Comparison of ENCODE assay signal across 9 mouse cellular contexts in genomic region chr5:27995186-27995585, GRCm38 (mm10).
DNase-seq lines count a peak whose midpoint lies in the region; ATAC-seq and TF ChIP-seq lines count a peak whose summit lies in the region.
"Had no signal": no experiment of that assay in that cellular context is flagged by ENCODE, and none has a peak within 500 bp of the region (broad histone marks: within the 10 kb centered on the region; RNA-seq: fewer than 3 reads in every experiment).

No protein-coding gene starts in this region.

- DNase-seq in heart, adult 18-20 months, result peak; percentile 56 to 92
- DNase-seq in heart, embryonic 10.5 days (ENCODE audit: low spot score), result no peak
- DNase-seq in heart, postnatal 25 days (ENCODE audit: low spot score), result peak; percentile 14
- DNase-seq in layer of hippocampus, postnatal 14 days (ENCODE audit: low spot score in 2 of 2), result peak; percentile 53 to 63
- peak; percentile 17 to 72 for DNase-seq in spleen, adult 18-20 months

- peak; percentile 89 for TF ChIP-seq CTCF in bone marrow, adult 2 months (IDR thresholded peaks at IDR 0.05; ENCODE audit: control insufficient read depth, insufficient read depth, low read length)
- peak; percentile 87 for TF ChIP-seq CTCF in embryonic fibroblast, embryonic 13.5 days (IDR thresholded peaks at IDR 0.05; ENCODE audit: borderline replicate concordance, insufficient read depth, low read length)

- 0 out of 2 replicates have a peak, but pooled peaks cover 4% of the 10 kb centered on the region for H3K27me3 ChIP-seq in heart, embryonic 10.5 days (ENCODE audit: insufficient read depth, poor library complexity, severe bottlenecking)

- no peak overlapping the region for H3K27ac ChIP-seq in heart, embryonic 10.5 days
- H3K27ac ChIP-seq in bone marrow, adult 2 months (ENCODE audit: control insufficient read depth, insufficient read depth, low read depth, low read length, poor library complexity), result no peak overlapping the region
- H3K27ac ChIP-seq in embryonic fibroblast, embryonic 13.5 days (ENCODE audit: insufficient read depth, low read length), result no peak overlapping the region
- H3K27ac ChIP-seq: macrophage had no signal

- H3K36me3 ChIP-seq in heart, embryonic 10.5 days, result no peaks in the 10 kb centered on the region

- no peak overlapping the region for H3K4me3 ChIP-seq in heart, embryonic 10.5 days
- no peak overlapping the region for H3K4me3 ChIP-seq in bone marrow, adult 2 months (replicated peaks; ENCODE audit: control insufficient read depth, low read depth, low read length)
- H3K4me3 ChIP-seq in embryonic fibroblast, embryonic 13.5 days (ENCODE audit: insufficient read depth, low read length), result no peak overlapping the region

- 17% methylated on average over 2 of the region's 2 CpGs for WGBS in heart, embryonic 10.5 days
- 13% methylated on average over 2 of the region's 2 CpGs for WGBS in bone marrow, adult 2 months

- no peaks in the 10 kb centered on the region for H3K9me3 ChIP-seq in heart, embryonic 10.5 days

- no peaks in the 10 kb centered on the region for H3K4me1 ChIP-seq in heart, embryonic 10.5 days
- H3K4me1 ChIP-seq in bone marrow, adult 2 months (ENCODE audit: control insufficient read depth, insufficient read depth, low read length), result no peaks in the 10 kb centered on the region
- H3K4me1 ChIP-seq in embryonic fibroblast, embryonic 13.5 days (ENCODE audit: control insufficient read depth, insufficient read depth, low read length), result no peaks in the 10 kb centered on the region

- peak; percentile 89 for ATAC-seq in megakaryocyte-erythroid progenitor cell, adult 5-6 weeks (replicated peaks; ENCODE audit: low FRiP score, low TSS enrichment, poor library complexity, severe bottlenecking)

- intact Hi-C loops in heart, postnatal 25 days (cut with DNase I), result loop anchor here (1.0 kb wide), 1 partner anchor 99 kb away; no protein-coding TSS in a partner anchor

- no peak for TF ChIP-seq POLR2A in bone marrow, adult 2 months (IDR thresholded peaks at IDR 0.05; ENCODE audit: borderline replicate concordance, control insufficient read depth, low read depth, low read length)
- no peak for TF ChIP-seq POLR2A in embryonic fibroblast, embryonic 13.5 days (IDR thresholded peaks at IDR 0.05; ENCODE audit: low read depth, low read length)
